Mouse (Mus musculus) small intestine, adult 2 months (tissue): Measurements from ENCODE around the gene Ngef. TPM values are rescaled to one million over a fixed set of nuclear protein-coding genes. Genes with fewer than 3 reads are reported as not detected.

Source experiments
- H3K27ac ChIP-seq: fragments of 200-500 bp; 2 replicates; pipeline ENCODE4 v1.5.1; 2012; ENCODE audit warnings: low read depth, low read length, control low read depth, inconsistent platforms; ENCODE audit not compliant: insufficient read depth
- H3K27me3 ChIP-seq: fragments of 200-500 bp; 2 replicates; pipeline ENCODE4 v1.6.1; 2012; ENCODE audit warnings: mild to moderate bottlenecking, moderate library complexity, low read length, inconsistent platforms; ENCODE audit not compliant: control insufficient read depth, insufficient read depth
- H3K36me3 ChIP-seq: fragments of 200-500 bp; 2 replicates; pipeline ENCODE4 v1.6.1; 2012; ENCODE audit warnings: mild to moderate bottlenecking, low read length, control low read depth, inconsistent platforms; ENCODE audit not compliant: control insufficient read depth, insufficient read depth
- H3K4me1 ChIP-seq: fragments of 200-500 bp; 2 replicates; pipeline ENCODE4 v1.6.1; 2012; ENCODE audit warnings: low read length, inconsistent platforms, mixed read lengths; ENCODE audit not compliant: control insufficient read depth, insufficient read depth, insufficient read length
- H3K4me3 ChIP-seq: fragments of 200-500 bp; 2 replicates; pipeline ENCODE4 v1.5.1; 2012; ENCODE audit warnings: low read depth, mild to moderate bottlenecking, control low read depth, inconsistent platforms, low read length, moderate library complexity
- CTCF ChIP-seq: fragments of 200-500 bp; IDR thresholded peaks from 2 replicates; pipeline ENCODE4 v1.5.1; 2012; ENCODE audit warnings: low read depth, mild to moderate bottlenecking, control low read depth, inconsistent platforms, low read length, moderate library complexity, mixed read lengths; ENCODE audit not compliant: insufficient replicate concordance, insufficient read length; ENCODE audit errors: extremely low read depth
- POLR2A ChIP-seq: fragments of 200-500 bp; IDR thresholded peaks from 2 replicates; pipeline ENCODE4 v1.6.1; 2012; ENCODE audit warnings: low read depth, mild to moderate bottlenecking, control low read depth, inconsistent platforms, low read length, moderate library complexity
- WGBS: fragments of 180-500 bp; shearing (Covaris S2); methylation state at CpG from one replicate; pipeline ENCODE4 v1.1.7; 2018; 5-methylcytosine and 5-hydroxymethylcytosine counted together
- polyA plus RNA-seq: library from polyadenylated mRNA; depleted of rRNA; stranded (reverse); fragments of >200 nt; gene quantifications from 2 replicates; pipeline ENCODE4 v1.2.3, GENCODE M21; 2012; rRNA removed

The Ngef gene
- polyA plus RNA-seq, 1 experiment, result 24.1 TPM

GRCm38 (mm10) chr1:87458045-87458444 is 115.6 kb downstream of the Ngef start:
- H3K4me1 ChIP-seq, result no peaks in the 10 kb centered on the region
- H3K4me3 ChIP-seq, result no peak overlapping the region
- no peak for TF ChIP-seq POLR2A
- no peak for TF ChIP-seq CTCF
- no peak overlapping the region for H3K27ac ChIP-seq
- no peaks in the 10 kb centered on the region for H3K36me3 ChIP-seq
- WGBS, result 83% methylated on average over 4 of the region's 4 CpGs
- H3K27me3 ChIP-seq, result no peaks in the 10 kb centered on the region

GRCm38 (mm10) chr1:87456425-87456824 is 117.2 kb downstream of the Ngef start:
- Histone ChIP-seq H3K4me3 (no peak overlapping the region), H3K36me3 (0 out of 2 replicates have a peak, but pooled peaks cover 1% of the 10 kb centered on the region), H3K27ac (no peak overlapping the region), H3K4me1 (no peaks in the 10 kb centered on the region), H3K27me3 (no peaks in the 10 kb centered on the region)
- TF ChIP-seq CTCF (no peak), POLR2A (no peak)
- WGBS, result 87% methylated on average over 1 of the region's 1 CpGs

DNA sequence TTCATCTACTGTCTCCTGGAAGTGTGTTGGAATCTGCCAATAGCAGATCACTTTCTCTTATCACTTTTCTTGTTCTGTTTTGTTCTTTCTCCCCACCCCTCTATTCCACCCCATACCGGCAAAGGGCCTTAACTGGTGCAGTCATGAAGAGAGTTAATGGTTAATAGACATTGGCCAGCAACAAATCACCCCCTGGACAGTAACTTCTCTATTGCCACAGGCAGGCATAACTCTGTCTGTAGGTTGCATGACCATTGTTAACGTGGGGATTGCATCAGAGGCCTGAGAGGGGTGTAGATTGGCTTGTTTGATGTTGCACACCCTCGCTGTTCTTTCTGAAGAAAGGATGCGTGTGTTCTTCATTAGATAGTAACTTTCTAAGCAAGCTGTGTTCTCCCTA is 124.2 kb downstream of the Ngef start:
- Histone ChIP-seq H3K36me3 (peaks cover 46% of the 10 kb centered on the region), H3K27ac (no peak overlapping the region), H3K4me1 (no peaks in the 10 kb centered on the region), H3K27me3 (no peaks in the 10 kb centered on the region), H3K4me3 (no peak overlapping the region)
- no peak for TF ChIP-seq CTCF
- no peak for TF ChIP-seq POLR2A
- 71% methylated on average over 4 of the region's 4 CpGs for WGBS

DNA sequence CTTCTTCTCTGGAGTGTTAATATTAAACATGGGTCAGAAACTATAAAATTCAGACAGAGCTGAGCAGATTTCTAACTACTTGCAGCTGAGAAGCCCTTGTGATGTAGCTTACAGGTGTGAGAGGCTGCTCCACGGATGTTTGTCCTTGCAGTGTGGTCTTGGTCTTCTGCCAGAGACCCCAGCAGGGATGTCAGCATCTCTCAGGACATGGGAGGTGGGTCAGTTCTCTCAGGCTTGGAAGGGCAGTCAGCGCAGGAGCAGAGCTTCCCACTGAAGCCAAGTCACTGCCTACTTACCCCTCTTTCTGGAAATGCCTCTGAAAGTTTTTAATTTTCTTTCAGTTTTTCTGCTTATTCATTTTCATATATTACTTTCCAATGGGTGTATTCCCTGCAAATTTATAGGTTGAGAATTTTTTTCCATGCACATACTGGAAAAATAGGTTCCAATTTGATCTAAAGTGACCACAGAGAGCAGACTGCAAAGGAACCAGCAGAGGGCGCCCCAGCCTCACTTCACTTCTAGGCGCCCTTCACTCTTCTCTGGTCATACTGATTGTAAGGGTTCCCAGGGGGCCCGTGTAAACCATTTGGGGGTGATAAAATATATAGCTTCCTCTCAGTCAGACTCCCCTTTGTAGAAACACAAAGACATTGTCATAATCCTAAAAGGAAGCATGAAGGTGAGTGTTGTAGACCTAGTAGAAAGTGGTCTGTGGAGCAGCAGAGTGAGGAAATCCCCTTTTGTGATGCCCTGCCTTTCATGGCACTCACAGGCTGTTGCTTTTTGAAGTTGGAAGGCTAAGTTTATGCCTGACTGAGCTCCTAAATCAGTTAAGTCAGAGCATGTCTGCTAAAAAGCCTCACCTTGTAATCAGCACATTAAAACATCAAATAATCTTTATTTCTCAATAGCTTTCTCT is 126.2 kb downstream of the Ngef start:
- TF ChIP-seq POLR2A (no peak), CTCF (peak; percentile 75; the same call in 1 of the 2 replicates)
- no peak overlapping the region for H3K4me3 ChIP-seq
- H3K27me3 ChIP-seq, result no peaks in the 10 kb centered on the region
- H3K27ac ChIP-seq, result no peak overlapping the region
- peaks cover 61% of the 10 kb centered on the region for H3K36me3 ChIP-seq
- 40% methylated on average over 5 of the region's 5 CpGs for WGBS
- no peaks in the 10 kb centered on the region for H3K4me1 ChIP-seq

DNA sequence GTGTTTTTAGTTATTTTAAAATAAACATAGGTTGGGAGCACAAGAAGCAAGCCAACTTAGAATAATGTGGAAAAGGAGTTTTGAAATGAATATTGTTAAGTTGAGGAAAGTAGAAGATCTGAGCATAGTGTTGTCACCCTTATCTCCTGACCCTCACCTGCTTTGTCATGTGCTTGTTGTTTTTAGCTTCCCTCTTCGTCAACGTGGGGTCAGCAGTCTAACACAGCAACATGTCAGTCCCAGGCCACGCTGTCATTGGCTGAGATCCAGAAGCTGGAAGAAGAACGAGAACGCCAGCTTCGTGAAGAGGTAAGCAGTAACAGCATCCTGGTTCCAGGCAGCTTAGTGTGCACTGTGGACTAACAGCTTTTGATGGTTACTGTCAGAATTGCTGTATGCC is 137.1 kb downstream of the Ngef start:
- no peak for TF ChIP-seq CTCF
- 70% methylated on average over 6 of the region's 6 CpGs for WGBS
- Histone ChIP-seq H3K4me1 (no peaks in the 10 kb centered on the region), H3K27me3 (no peaks in the 10 kb centered on the region), H3K36me3 (peaks cover 64% of the 10 kb centered on the region), H3K27ac (no peak overlapping the region), H3K4me3 (no peak overlapping the region)

- Histone ChIP-seq H3K27ac (no peak overlapping the region), H3K36me3 (peaks cover 64% of the 10 kb centered on the region), H3K27me3 (no peaks in the 10 kb centered on the region), H3K4me3 (no peak overlapping the region), H3K4me1 (peaks cover 2% of the 10 kb centered on the region; the same call in 1 of the 2 replicates)
- WGBS, result 90% methylated on average over 2 of the region's 2 CpGs
- TF ChIP-seq POLR2A (no peak), CTCF (no peak)
Observed at GRCm38 (mm10) chr1:87435125-87435524, 138.5 kb downstream of the Ngef start.

Other genes with a start within 250 kb of the Ngef start
- gene Gigyf2, start 246.9 kb downstream of the Ngef start, polyA plus RNA-seq, result 10.8 and 26.0 TPM in 2 replicates
- gene Kcnj13, start 179.1 kb downstream of the Ngef start, polyA plus RNA-seq, result 0.09 and 7.4 TPM in 2 replicates
- 0.41 TPM in 1 of 2 replicates, not detected in the other for gene Snorc, start 103.6 kb downstream of the Ngef start, polyA plus RNA-seq
- 1.1 and 2.1 TPM in 2 replicates for gene Neu2, start 64.0 kb downstream of the Ngef start, polyA plus RNA-seq
- gene Inpp5d, start 46.4 kb upstream of the Ngef start, polyA plus RNA-seq, result 24.6 and 36.0 TPM in 2 replicates
- gene Atg16l1, start 182.0 kb upstream of the Ngef start, polyA plus RNA-seq, result 9.1 and 12.3 TPM in 2 replicates
- gene Sag, start 229.8 kb upstream of the Ngef start, polyA plus RNA-seq, result 0.05 and 0.16 TPM in 2 replicates